Mouse (Mus musculus) neural tube, embryonic 15.5 days (tissue): ENCODE measurements around the gene Vps45. TPM values are rescaled to one million over a fixed set of nuclear protein-coding genes. Genes with fewer than 3 reads are reported as not detected.

Experiments
- ATAC-seq: fragments of 200-750 bp; cut with Nextera tagmentation; 2 replicates; pipeline ENCODE4 v1.8.0; 2017; ENCODE audit warnings: mild to moderate bottlenecking, moderate TSS enrichment, moderate library complexity; ENCODE audit not compliant: low FRiP score
- H3K27ac ChIP-seq: fragments of 300-500 bp; sonication (generic); replicated peaks from 2 replicates; pipeline ENCODE4 v1.5.1; 2015; ENCODE audit warnings: mild to moderate bottlenecking, inconsistent platforms
- H3K27me3 ChIP-seq: fragments of 300-500 bp; sonication (generic); replicated peaks from 2 replicates; pipeline ENCODE4 v1.6.1; 2015; ENCODE audit warnings: inconsistent platforms
- H3K36me3 ChIP-seq: fragments of 300-500 bp; sonication (generic); 2 replicates; pipeline ENCODE4 v1.6.1; 2015; ENCODE audit warnings: inconsistent platforms
- H3K4me1 ChIP-seq: fragments of 300-500 bp; sonication (generic); 2 replicates; pipeline ENCODE4 v1.6.1; 2015; ENCODE audit warnings: inconsistent platforms
- H3K4me2 ChIP-seq: fragments of 300-500 bp; sonication (generic); 2 replicates; pipeline ENCODE4 v1.6.1; 2015; ENCODE audit warnings: inconsistent platforms, mild to moderate bottlenecking, moderate library complexity
- H3K4me3 ChIP-seq: fragments of 300-500 bp; sonication (generic); replicated peaks from 2 replicates; pipeline ENCODE4 v1.5.1; 2015; ENCODE audit warnings: mild to moderate bottlenecking, inconsistent platforms
- H3K9ac ChIP-seq: fragments of 300-500 bp; sonication (generic); replicated peaks from 2 replicates; pipeline ENCODE4 v1.6.1; 2015; ENCODE audit warnings: mild to moderate bottlenecking, inconsistent platforms
- H3K9me3 ChIP-seq: fragments of 300-500 bp; sonication (generic); replicated peaks from 2 replicates; pipeline ENCODE4 v1.6.1; 2016; ENCODE audit warnings: inconsistent platforms
- WGBS: fragments of 180-500 bp; shearing (Covaris S2); methylation state at CpG from one replicate; pipeline ENCODE4 v1.1.7; 2015; ENCODE audit warnings: mixed read lengths; 5-methylcytosine and 5-hydroxymethylcytosine counted together
- polyA plus RNA-seq: library from polyadenylated mRNA; unstranded; fragments of >200 nt; fragmentation: Nextera tagmentation; extraction: Ambion mirVana; gene quantifications from 2 replicates; pipeline ENCODE4 v1.2.1, GENCODE M21; 2015

The Vps45 gene
- polyA plus RNA-seq, 1 experiment from 2014 or later: 67.8 TPM

- no peak overlapping the region for H3K9ac ChIP-seq
- no peaks in the 10 kb centered on the region for H3K27me3 ChIP-seq
- no peaks in the 10 kb centered on the region for H3K4me1 ChIP-seq
- H3K36me3 ChIP-seq: no peaks in the 10 kb centered on the region
- H3K27ac ChIP-seq: no peak overlapping the region
- no peak for ATAC-seq
- H3K4me2 ChIP-seq: no peak overlapping the region
- H3K4me3 ChIP-seq: no peak overlapping the region
- no peaks in the 10 kb centered on the region for H3K9me3 ChIP-seq
- 78% methylated on average over 2 of the region's 2 CpGs for WGBS
Measured at GRCm38 (mm10) chr3:96091146-96091545, 32.9 kb upstream of the Vps45 start.

DNA sequence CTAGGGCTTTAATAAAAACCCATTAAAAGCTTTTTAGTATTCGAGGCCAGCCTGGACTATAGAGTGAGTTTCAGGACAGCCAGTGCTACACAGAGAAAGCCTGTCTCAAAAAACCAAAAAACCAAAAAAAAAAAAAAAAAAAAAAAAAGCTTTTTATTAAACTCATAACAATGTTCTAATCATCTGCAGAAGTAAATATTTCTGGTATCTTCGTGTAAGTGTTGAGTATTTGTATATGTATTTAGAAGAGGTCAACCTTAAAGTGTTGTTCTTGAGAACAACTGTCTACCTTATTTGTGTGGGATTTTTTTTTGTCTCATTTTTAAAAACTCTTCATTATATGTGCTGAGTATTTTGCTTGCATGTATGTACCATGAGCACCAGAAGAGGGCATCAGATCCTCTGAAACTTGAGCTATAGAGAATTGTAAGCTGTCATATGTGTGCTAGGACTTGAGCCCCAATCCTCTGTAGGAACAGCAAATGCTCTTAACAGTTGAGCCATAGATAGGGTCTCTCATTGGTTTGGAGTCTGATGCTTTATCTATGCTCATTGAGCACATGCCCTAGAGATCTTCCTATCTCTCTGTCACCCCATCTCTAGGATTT is 31.7 kb upstream of the Vps45 start:
- no peaks in the 10 kb centered on the region for H3K9me3 ChIP-seq
- no peak overlapping the region for H3K9ac ChIP-seq
- H3K27ac ChIP-seq: no peak overlapping the region
- no peaks in the 10 kb centered on the region for H3K36me3 ChIP-seq
- 75% methylated on average over 2 of the region's 2 CpGs for WGBS
- no peaks in the 10 kb centered on the region for H3K27me3 ChIP-seq
- ATAC-seq: no peak
- no peaks in the 10 kb centered on the region for H3K4me1 ChIP-seq
- H3K4me2 ChIP-seq: no peak overlapping the region
- H3K4me3 ChIP-seq: no peak overlapping the region

- no peaks in the 10 kb centered on the region for H3K27me3 ChIP-seq
- ATAC-seq: no peak
- H3K9me3 ChIP-seq: no peaks in the 10 kb centered on the region
- no peak overlapping the region for H3K9ac ChIP-seq
- H3K4me1 ChIP-seq: no peaks in the 10 kb centered on the region
- H3K4me2 ChIP-seq: no peak overlapping the region
- H3K36me3 ChIP-seq: no peaks in the 10 kb centered on the region
- 90% methylated on average over 4 of the region's 4 CpGs for WGBS
- H3K27ac ChIP-seq: no peak overlapping the region
- no peak overlapping the region for H3K4me3 ChIP-seq
Measured at GRCm38 (mm10) chr3:96087801-96088200, 29.5 kb upstream of the Vps45 start.

GRCm38 (mm10) chr3:96087219-96087618 is 29.0 kb upstream of the Vps45 start:
- Histone ChIP-seq H3K36me3 (no peaks in the 10 kb centered on the region), H3K4me2 (no peak overlapping the region), H3K4me3 (no peak overlapping the region), H3K9me3 (no peaks in the 10 kb centered on the region), H3K4me1 (no peaks in the 10 kb centered on the region), H3K27me3 (no peaks in the 10 kb centered on the region), H3K27ac (no peak overlapping the region), H3K9ac (no peak overlapping the region)
- WGBS: 70% methylated on average over 2 of the region's 2 CpGs
- ATAC-seq: no peak

GRCm38 (mm10) chr3:96084146-96084755 is 26.0 kb upstream of the Vps45 start:
- H3K9me3 ChIP-seq: no peaks in the 10 kb centered on the region
- no peak overlapping the region for H3K9ac ChIP-seq
- H3K4me3 ChIP-seq: no peak overlapping the region
- ATAC-seq: no peak
- H3K4me2 ChIP-seq: no peak overlapping the region
- H3K27ac ChIP-seq: no peak overlapping the region
- H3K36me3 ChIP-seq: no peaks in the 10 kb centered on the region
- WGBS: 79% methylated on average over 10 of the region's 10 CpGs
- H3K4me1 ChIP-seq: no peaks in the 10 kb centered on the region
- no peaks in the 10 kb centered on the region for H3K27me3 ChIP-seq

DNA sequence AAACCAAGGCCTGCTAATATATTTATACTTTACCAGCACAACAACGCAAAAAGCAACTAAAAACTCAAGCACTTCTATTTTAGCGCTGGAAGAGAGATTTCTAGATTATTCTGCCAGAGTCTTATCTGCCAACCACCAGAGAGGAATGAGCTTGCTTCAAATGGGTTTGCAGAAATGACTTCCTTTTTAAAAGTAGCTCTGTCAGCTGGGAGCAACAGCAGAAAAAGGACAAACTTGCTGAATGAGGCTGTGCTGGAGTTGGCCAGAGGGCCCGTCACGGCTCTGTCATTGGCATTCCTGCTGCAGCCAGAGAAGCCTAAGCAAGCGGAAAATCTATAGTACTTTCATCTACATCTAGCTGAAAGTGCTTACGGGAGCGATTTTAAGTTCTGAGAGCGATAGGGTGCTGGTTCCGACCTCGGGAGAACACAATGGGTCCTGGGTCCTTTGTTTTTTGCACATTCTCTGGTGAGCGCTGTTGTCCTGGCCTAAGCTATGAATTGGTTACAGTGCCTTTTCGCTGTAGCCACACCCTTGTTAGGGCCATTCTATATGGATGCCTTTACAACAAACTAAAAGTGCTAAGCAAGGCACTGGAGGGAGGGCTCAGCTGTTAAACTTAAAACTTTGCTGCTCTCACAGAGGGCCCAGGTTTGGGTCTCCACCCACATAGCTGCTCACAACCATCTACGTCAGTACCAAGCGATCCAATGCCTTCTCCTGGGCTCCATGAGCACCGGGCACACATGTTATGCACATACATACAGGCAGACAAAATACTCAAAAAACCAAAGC is 24.6 kb upstream of the Vps45 start:
- Histone ChIP-seq H3K4me1 (no peaks in the 10 kb centered on the region), H3K36me3 (no peaks in the 10 kb centered on the region), H3K9ac (no peak overlapping the region), H3K4me2 (no peak overlapping the region), H3K9me3 (no peaks in the 10 kb centered on the region), H3K4me3 (no peak overlapping the region), H3K27me3 (no peaks in the 10 kb centered on the region), H3K27ac (no peak overlapping the region)
- ATAC-seq: no peak
- 67% methylated on average over 15 of the region's 15 CpGs for WGBS

- WGBS: 90% methylated on average over 2 of the region's 2 CpGs
- Histone ChIP-seq H3K4me3 (no peak overlapping the region), H3K36me3 (no peaks in the 10 kb centered on the region), H3K4me1 (no peaks in the 10 kb centered on the region), H3K4me2 (no peak overlapping the region), H3K9me3 (no peaks in the 10 kb centered on the region), H3K9ac (no peak overlapping the region), H3K27me3 (no peaks in the 10 kb centered on the region), H3K27ac (no peak overlapping the region)
- ATAC-seq: no peak
Measured at GRCm38 (mm10) chr3:96082100-96082499, 23.8 kb upstream of the Vps45 start.

DNA sequence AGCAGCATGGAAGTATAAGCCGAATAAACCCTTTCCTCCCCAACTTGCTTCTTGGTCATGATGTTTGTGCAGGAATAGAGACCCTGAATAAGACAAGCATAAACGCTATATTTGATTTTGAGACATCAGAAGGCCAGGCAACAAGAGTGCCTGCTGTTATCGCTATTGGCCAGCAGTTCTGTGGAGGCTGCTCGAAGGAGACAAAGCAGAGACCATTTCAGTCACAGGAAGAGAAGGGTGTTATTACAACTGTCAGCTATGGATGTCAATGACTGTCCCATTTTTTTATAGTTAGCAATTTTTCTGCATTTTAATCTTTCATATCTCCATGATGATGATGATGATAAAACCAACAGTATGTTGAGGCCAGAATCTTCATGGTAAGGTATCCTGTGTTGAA is 23.4 kb upstream of the Vps45 start:
- Histone ChIP-seq H3K27me3 (no peaks in the 10 kb centered on the region), H3K4me2 (no peak overlapping the region), H3K4me1 (no peaks in the 10 kb centered on the region), H3K4me3 (no peak overlapping the region), H3K9ac (no peak overlapping the region), H3K9me3 (no peaks in the 10 kb centered on the region), H3K36me3 (no peaks in the 10 kb centered on the region), H3K27ac (no peak overlapping the region)
- no peak for ATAC-seq
- WGBS: 89% methylated on average over 4 of the region's 4 CpGs

- H3K4me2 ChIP-seq: no peak overlapping the region
- H3K27ac ChIP-seq: no peak overlapping the region
- no peak overlapping the region for H3K4me3 ChIP-seq
- no peaks in the 10 kb centered on the region for H3K4me1 ChIP-seq
- no peaks in the 10 kb centered on the region for H3K36me3 ChIP-seq
- no peaks in the 10 kb centered on the region for H3K9me3 ChIP-seq
- no peak overlapping the region for H3K9ac ChIP-seq
- no peak for ATAC-seq
- 77% methylated on average over 1 of the region's 1 CpGs for WGBS
- H3K27me3 ChIP-seq: no peaks in the 10 kb centered on the region
Measured at GRCm38 (mm10) chr3:96081006-96081405, 22.7 kb upstream of the Vps45 start.

- no peaks in the 10 kb centered on the region for H3K36me3 ChIP-seq
- H3K9ac ChIP-seq: no peak overlapping the region
- no peak overlapping the region for H3K4me2 ChIP-seq
- no peaks in the 10 kb centered on the region for H3K4me1 ChIP-seq
- WGBS: 68% methylated on average over 3 of the region's 3 CpGs
- ATAC-seq: no peak
- H3K27me3 ChIP-seq: no peaks in the 10 kb centered on the region
- H3K4me3 ChIP-seq: no peak overlapping the region
- H3K27ac ChIP-seq: no peak overlapping the region
- no peaks in the 10 kb centered on the region for H3K9me3 ChIP-seq
Measured at GRCm38 (mm10) chr3:96078711-96079110, 20.4 kb upstream of the Vps45 start.

- ATAC-seq: no peak
- Histone ChIP-seq H3K4me3 (no peak overlapping the region), H3K9ac (no peak overlapping the region), H3K27ac (no peak overlapping the region), H3K4me1 (no peaks in the 10 kb centered on the region), H3K36me3 (no peaks in the 10 kb centered on the region), H3K9me3 (no peaks in the 10 kb centered on the region), H3K4me2 (no peak overlapping the region), H3K27me3 (no peaks in the 10 kb centered on the region)
- 85% methylated on average over 6 of the region's 6 CpGs for WGBS
Measured at GRCm38 (mm10) chr3:96078066-96078465, 19.8 kb upstream of the Vps45 start.

- no peak overlapping the region for H3K9ac ChIP-seq
- H3K9me3 ChIP-seq: no peaks in the 10 kb centered on the region
- WGBS: 70% methylated on average over 12 of the region's 12 CpGs
- H3K27me3 ChIP-seq: no peaks in the 10 kb centered on the region
- no peaks in the 10 kb centered on the region for H3K36me3 ChIP-seq
- no peak overlapping the region for H3K27ac ChIP-seq
- no peak overlapping the region for H3K4me3 ChIP-seq
- no peak for ATAC-seq
- H3K4me2 ChIP-seq: no peak overlapping the region
- H3K4me1 ChIP-seq: no peaks in the 10 kb centered on the region
Measured at GRCm38 (mm10) chr3:96072921-96073486, 14.7 kb upstream of the Vps45 start.
